Mouse (Mus musculus): ENCODE data around the gene Tha1.

- TF ChIP-seq MYOD1 (IDR thresholded peaks at IDR 0.05; ENCODE audit: control insufficient read depth, insufficient read length, low read depth), result no peak
- TF ChIP-seq CTCF (IDR thresholded peaks at IDR 0.05; ENCODE audit: control insufficient read depth, insufficient read depth, insufficient read length), result no peak
- TF ChIP-seq USF1 (IDR thresholded peaks at IDR 0.05; ENCODE audit: low read depth), result no peak
- TF ChIP-seq MAX (IDR thresholded peaks at IDR 0.05), result no peak
- TF ChIP-seq MYOG (IDR thresholded peaks at IDR 0.05; ENCODE audit: control insufficient read depth, extremely low read depth, insufficient read length), result no peak
Observed at GRCm38 (mm10) chr11:117915837-117916236, 42.6 kb upstream of the Tha1 start.

Data from C2C12 (cell line).